Mouse (Mus musculus) urinary bladder, postnatal 36 days (tissue): ENCODE results near the gene Arhgap29.

Source experiments
- DNase-seq, 2 experiments: peaks; one replicate each; pipeline ENCODE4 v3.0.0; 2022; ENCODE audit warnings: low spot score in 2 of 2, mixed read lengths in 1 of 2

Arhgap29 gene

GRCm38 (mm10) chr3:121941204-121941745 is 11.1 kb upstream of the Arhgap29 start:
- no peak for DNase-seq

DNA sequence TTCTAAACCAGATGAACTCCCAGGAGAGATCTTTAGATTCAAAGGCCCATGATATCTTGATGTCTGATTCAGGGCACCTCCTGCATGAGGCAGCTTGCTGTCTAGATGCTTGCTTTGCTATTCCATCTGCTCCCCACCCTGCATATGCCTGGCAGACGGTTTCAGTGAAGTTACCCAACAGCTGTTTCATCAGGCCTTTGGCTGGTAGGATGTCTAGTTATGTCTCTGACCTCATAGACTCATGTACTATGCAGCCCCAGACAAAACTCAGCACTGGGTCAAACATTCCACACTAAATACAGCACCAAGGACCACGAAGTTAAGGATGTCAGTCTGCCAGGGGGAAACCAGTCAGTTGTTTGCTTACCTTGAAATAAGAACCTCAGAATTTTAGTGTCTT is 6.4 kb upstream of the Arhgap29 start:
- DNase-seq = peak in 1 of 2 experiments; percentile 40

- DNase-seq = peak; percentile 29 to 30
These were observed 5.6 kb upstream of the Arhgap29 start for GRCm38 (mm10) chr3:121946765-121947164.

DNA sequence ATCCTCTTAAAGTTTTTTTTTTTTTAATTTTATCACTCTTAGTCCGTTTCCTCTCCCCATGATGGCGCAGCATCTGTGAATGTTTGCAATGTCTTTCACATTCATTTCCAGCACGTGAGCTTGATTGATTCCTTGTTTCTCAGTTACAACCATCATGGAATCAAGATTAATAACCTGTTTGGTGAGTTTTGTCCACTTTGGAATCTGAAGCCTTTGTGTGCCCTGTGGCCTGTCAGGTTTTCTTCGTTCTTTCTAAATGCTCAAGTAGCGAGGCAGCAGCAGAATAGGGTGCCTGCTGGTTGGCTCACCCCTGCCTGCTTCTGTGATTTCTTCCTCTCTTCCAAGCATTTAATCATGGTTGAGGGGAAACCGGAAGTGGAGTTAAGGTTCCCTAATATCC is 2.2 kb upstream of the Arhgap29 start:
- no peak for DNase-seq

- no peak for DNase-seq
These were observed 1.2 kb upstream of the Arhgap29 start for GRCm38 (mm10) chr3:121951116-121951515.

DNA sequence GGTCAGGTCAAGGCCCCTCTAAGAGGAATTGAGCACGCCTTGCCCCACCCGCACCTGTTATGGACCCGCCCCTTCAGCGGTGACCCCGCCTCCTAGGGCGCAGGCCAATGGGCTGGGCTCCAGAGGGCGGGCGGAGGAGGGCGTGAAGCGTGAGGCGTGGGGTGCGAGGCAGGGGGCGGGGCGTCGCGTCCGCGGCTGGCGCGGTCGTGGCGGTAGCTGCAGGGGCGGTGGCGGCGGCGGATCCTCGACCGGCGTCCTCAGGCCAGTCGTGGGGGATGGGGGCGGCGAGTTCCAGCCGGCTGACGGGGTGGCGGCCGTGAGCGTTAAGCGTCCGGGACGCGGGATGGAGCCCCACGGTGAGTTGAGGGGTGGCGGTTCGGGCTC is 700 bp downstream of the Arhgap29 start:
- DNase-seq = peak; percentile 83 to 91

DNA sequence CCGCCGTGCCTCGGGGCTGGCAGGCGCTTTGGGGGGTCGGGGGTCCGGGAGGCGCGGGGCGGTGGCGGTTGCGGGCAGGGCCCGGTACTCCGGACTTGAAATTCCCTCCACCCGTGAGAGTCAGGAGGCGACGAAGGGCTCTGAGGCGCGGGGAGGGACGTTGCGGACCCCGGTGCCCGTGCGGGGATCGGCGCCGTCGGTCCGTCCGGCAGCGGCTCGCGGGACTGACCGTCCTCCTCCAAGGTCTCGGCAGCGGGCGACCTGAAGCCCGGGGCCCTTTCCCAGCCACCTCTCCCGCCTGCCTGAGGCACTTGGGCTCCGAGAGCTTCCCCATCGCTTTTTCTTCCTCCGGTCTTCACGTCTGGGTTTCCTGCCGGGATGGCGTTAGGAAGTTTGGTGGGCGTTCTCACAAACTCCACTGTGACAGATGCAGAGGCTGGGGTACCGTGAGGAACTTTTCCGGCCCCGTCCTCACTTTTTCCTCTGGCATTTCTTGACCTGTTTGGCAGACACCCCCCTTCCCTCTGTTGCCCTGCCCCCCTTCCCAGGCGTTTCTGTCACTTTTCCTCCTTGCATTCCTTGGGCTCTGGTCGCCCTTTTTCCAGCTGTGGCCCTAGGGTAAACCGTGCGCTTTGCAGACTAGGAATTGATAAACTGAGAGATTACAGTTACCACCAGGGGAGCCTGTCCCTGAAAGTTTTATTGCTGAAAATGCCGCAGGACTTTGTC is 1.3 kb downstream of the Arhgap29 start:
- DNase-seq = peak; percentile 18 to 33

DNA sequence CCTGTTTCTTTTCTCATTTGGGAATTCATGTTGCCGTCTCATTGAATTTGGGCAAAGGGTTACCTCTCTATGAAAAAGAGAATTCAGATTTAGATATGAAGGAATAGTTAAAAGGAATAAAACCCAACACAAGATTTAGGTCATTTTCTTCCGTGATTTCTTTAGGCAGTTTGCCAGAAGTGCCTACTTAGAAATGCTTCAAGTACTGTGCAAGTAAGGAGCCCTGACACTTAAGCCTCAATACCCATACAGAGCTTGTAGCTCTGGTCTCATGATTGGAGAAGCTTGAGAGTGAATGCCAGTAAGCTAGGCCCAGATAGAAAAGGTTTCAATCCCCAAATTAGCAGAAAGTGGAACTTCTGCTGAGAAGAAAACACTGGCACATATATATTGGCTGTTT is 2.1 kb downstream of the Arhgap29 start:
- DNase-seq = no peak

DNA sequence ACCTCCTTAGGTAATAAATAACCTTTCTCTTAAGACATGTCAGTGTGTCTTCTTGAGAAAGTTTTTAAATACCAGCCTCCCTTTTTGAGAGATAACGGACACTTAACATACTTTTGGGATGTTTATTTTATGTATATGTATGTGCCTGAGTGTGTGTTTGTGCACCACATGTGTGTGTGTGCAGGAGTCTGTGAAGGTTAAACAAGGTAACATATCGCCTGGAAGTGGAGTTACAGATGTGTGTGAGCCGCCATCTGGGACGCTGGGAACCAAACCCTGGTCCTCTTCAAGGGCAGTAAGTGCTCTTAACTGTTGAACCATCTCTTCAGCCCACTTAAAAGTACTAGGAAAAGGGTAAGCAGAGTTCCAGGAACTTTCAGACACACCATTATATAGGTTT is 3.2 kb downstream of the Arhgap29 start:
- DNase-seq = no peak

DNA sequence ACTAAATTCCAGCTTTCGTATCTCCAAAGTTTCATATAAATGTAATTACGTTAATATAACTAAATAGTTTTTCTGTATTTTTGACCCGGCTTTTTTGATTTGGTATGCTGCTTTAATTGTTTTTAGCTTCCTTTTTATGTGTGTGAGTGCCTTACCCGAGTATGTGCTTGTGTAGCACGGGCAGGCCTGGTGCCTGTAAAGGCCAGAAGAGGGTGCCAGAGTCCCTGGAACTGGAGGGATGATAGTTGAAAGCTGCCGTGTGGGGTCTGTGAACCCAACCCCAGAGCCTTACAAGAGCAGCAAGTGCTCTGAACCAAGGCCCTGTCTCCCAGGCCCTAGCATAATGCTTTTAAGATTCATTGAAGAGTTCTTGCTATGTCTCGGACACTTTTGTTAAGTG is 4.4 kb downstream of the Arhgap29 start:
- DNase-seq = no peak

DNA sequence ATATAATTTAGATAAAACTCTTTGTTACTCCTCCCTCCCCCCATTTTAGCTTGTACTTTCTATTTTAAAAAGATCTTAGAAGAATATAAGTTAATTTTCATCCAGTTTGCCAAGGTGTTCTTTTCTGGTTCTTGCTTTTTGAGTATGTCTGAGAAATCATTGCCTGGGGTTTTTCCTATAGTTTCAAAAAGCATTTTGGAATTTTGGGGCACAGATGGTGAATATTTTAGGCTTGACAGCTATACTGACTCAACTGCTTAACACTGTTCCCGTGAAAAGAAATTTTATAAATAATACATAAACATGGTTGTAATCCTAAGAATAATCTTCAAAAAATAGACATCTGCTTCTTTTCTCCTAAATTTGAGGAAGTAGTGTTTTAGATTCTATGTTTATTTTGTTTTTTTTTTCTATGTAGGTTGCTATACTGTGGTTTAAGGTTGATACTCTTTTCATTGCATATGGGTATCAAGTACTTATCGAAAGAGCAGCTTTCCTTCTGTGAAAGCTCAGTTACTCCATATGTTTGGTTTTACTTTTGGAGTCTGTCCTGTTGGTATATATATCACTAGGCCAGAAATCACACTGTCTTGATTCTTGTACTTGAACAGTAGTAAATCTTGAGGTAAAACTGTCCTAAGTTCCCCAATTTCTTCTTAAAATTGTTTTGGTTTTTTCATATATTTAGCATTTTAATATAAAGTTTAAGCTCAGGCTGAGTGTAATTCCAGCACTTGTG is 5.4 kb downstream of the Arhgap29 start:
- DNase-seq = no peak

DNA sequence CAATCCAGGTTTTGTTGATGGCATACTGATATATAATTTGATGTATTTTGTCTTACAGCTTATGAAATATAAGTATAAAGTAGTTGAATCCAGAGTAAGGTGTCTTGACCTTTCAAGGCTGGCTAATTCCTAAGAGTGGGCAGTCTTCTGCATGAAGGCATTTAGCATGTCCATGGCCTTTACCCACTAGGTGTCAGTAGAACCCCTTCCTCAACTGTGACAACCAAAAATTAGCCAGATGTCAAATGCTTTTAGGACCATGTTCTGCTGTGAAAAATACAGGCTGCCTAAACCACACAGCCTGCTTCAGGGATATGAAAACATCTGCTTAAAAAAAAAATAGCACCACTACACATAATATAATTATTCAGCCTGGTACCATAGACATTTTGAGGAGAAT is 11.8 kb downstream of the Arhgap29 start:
- DNase-seq = no peak

- DNase-seq = peak; percentile 80 to 91
These were observed 15.5 kb downstream of the Arhgap29 start for GRCm38 (mm10) chr3:121967681-121968476.

GRCm38 (mm10) chr3:121968621-121969020 is 16.3 kb downstream of the Arhgap29 start:
- DNase-seq = peak in 1 of 2 experiments; percentile 57

- no peak for DNase-seq
These were observed 17.1 kb downstream of the Arhgap29 start for GRCm38 (mm10) chr3:121969451-121969850.

DNA sequence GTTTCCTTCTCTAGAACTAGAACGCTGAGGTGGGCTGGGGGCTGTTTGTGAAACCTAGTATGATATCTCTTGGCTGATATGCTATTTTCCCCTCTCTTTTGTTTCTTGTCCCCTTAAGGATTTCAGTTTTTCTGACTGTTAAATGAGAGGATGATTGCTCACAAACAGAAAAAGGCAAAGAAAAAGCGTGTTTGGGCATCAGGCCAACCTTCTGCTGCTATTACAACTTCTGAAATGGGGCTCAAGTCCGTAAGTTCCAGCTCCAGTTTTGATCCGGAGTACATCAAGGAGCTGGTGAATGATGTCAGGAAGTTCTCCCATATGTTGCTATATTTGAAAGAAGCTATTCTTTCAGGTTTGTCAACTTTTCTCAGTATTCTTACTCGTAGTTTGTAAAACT is 21.4 kb downstream of the Arhgap29 start:
- no peak for DNase-seq

DNA sequence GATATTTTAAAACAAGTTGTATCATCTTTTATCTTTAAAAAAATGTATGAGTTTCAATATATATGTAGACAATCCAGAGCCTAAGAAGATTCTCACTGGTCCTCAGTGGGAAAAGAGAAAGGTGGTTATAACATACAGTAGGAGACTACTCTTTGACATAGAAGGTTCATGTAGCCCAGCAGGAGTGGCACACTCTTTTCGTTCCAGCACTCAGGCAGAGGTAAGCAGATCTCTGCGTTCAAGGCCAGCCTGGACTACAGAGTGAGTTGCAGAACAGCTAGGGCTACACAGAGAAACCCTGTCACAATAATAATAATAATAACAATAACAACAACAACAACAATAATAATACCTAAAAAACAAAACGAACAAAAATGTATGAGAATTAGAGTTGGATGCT is 23.0 kb downstream of the Arhgap29 start:
- DNase-seq = no peak

DNA sequence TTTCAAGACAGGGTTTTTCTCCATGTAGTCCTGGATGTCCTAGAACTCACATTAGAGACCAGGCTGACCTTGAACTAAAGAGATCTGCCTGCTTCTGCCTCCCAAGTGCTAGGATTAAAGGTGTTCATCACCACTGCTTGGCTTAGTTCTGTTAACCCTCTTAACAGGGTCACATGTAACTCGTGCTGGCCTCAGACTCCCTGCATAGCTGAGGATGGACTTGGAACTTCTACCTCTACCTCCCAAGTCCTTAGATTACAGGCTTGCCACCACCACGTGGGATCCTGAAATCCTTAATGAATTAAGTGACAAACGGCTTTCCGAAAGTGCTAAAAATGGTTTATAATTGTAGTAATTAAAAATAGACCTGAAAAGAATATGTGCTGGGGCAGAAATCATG is 29.0 kb downstream of the Arhgap29 start:
- no peak for DNase-seq

DNA sequence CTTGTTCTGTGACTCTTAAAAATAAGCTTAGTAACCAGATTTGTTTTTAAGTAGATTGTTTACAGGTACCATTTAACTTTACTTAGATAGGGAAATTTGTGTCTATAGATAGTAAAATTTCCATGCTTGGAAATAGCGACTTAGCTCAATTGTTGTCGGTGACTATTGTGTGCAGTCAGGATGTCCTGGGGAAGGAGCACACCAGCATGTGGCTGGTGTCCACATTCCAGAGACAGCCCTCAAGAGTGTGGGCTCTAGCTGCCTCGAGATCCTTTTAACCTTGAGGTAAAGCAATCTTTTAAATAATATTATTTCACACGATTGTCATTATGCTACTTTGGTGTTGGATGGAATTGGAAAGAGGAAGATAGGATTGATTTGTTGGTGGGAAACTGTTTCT is 30.1 kb downstream of the Arhgap29 start:
- no peak for DNase-seq

GRCm38 (mm10) chr3:121995125-121995524 is 42.8 kb downstream of the Arhgap29 start:
- DNase-seq = no peak

- DNase-seq = no peak
These were observed 47.6 kb downstream of the Arhgap29 start for GRCm38 (mm10) chr3:121999934-122000333.

- no peak for DNase-seq
These were observed 49.2 kb downstream of the Arhgap29 start for GRCm38 (mm10) chr3:122001568-122001967.
